ENCODE assay signal across 24 mouse cellular contexts in genomic region chr5:148267446-148267845, GRCm38 (mm10).
DNase-seq lines count a peak whose midpoint lies in the region; ATAC-seq lines count a peak whose summit lies in the region.
"Had no signal": no experiment of that assay in that cellular context is flagged by ENCODE, and none has a peak within 500 bp of the region (broad histone marks: within the 10 kb centered on the region; RNA-seq: fewer than 3 reads in every experiment).

No protein-coding gene starts in this region.

- intact Hi-C loops in heart, postnatal 10 days (cut with DNase I) = no loop called here

- H3K27ac ChIP-seq in heart, embryonic 11.5 days (ENCODE audit: low read depth, low read length) = peak overlapping the region; percentile 57
- no peak overlapping the region for H3K27ac ChIP-seq in hindbrain, embryonic 11.5 days (ENCODE audit: low read depth, low read length)
- H3K27ac ChIP-seq: forebrain, embryonic 10.5 days; hindbrain, embryonic 12.5 days; layer of hippocampus, adult 2 months; left cerebral cortex, adult 2 months; limb, embryonic 10.5 days had no signal

- no peaks in the 10 kb centered on the region for H3K27me3 ChIP-seq in heart, embryonic 11.5 days (ENCODE audit: control insufficient read depth, insufficient read depth, low read length)
- no peaks in the 10 kb centered on the region for H3K27me3 ChIP-seq in hindbrain, embryonic 11.5 days (ENCODE audit: control insufficient read depth, insufficient read depth, low read length)

- no peaks in the 10 kb centered on the region for H3K9me3 ChIP-seq in heart, embryonic 11.5 days (replicated peaks; ENCODE audit: control insufficient read depth, low read length)
- H3K9me3 ChIP-seq in hindbrain, embryonic 11.5 days (ENCODE audit: control insufficient read depth, low read length) = no peaks in the 10 kb centered on the region
- H3K9me3 ChIP-seq: hindbrain, embryonic 12.5 days; limb, embryonic 10.5 days had no signal

- peak; percentile 90 for DNase-seq in heart, adult 11 months
- no peak for DNase-seq in heart, adult 8-10 months (ENCODE audit: low spot score)
- DNase-seq in ES-CJ7 (ENCODE audit: low read depth, low spot score) = peak; percentile 70
- peak; percentile 43 to 55 for DNase-seq in heart, postnatal 10 days
- no peak for DNase-seq in hindbrain, embryonic 11.5 days (ENCODE audit: low spot score)
- no peak for DNase-seq in right cerebral cortex, postnatal 14 days
- DNase-seq: adrenal gland, postnatal 25 days; cerebellum, adult 11-12 months; cerebellum, postnatal 25 days; forebrain, postnatal 0 days; kidney, adult 8-10 months; kidney, postnatal 14 days; liver, postnatal 0 days; retina, postnatal 1 day; right cerebral cortex, postnatal 4 days had no signal

- 0 out of 2 replicates have a peak overlapping the region, but pooled peaks have one; percentile 8 for H3K4me3 ChIP-seq in heart, embryonic 11.5 days (ENCODE audit: low read depth, low read length)
- no peak overlapping the region for H3K4me3 ChIP-seq in hindbrain, embryonic 11.5 days (ENCODE audit: low read depth, low read length)
- H3K4me3 ChIP-seq: forebrain, embryonic 10.5 days; hindbrain, embryonic 12.5 days; layer of hippocampus, adult 2 months; left cerebral cortex, adult 2 months; limb, embryonic 10.5 days had no signal

- H3K9ac ChIP-seq in heart, embryonic 11.5 days (ENCODE audit: low read depth, low read length) = no peak overlapping the region
- H3K9ac ChIP-seq in hindbrain, embryonic 11.5 days (ENCODE audit: low read depth, low read length) = no peak overlapping the region
- H3K9ac ChIP-seq: forebrain, postnatal 0 days; hindbrain, embryonic 12.5 days; liver, postnatal 0 days had no signal

- H3K4me2 ChIP-seq in heart, embryonic 11.5 days = peak overlapping the region; percentile 67
- H3K4me2 ChIP-seq in hindbrain, embryonic 11.5 days (replicated peaks; ENCODE audit: low read depth, low read length) = no peak overlapping the region
- H3K4me2 ChIP-seq: midbrain, embryonic 11.5 days had no signal

- WGBS in heart, embryonic 11.5 days (ENCODE audit: insufficient replicate concordance) = 48% methylated on average over 4 of the region's 4 CpGs
- WGBS in hindbrain, embryonic 11.5 days = 63% methylated on average over 4 of the region's 4 CpGs

- no peak for ATAC-seq in heart, embryonic 11.5 days (replicated peaks; ENCODE audit: insufficient number of reproducible peaks, low FRiP score, low TSS enrichment)
- ATAC-seq in hindbrain, embryonic 11.5 days (ENCODE audit: low FRiP score) = no peak
- ATAC-seq: activated CD4-positive, CD25-positive, alpha-beta regulatory T cell, adult 4 months; forebrain, postnatal 0 days; inflammation-experienced regulatory T-cells, adult 6 months; liver, postnatal 0 days had no signal

- H3K4me1 ChIP-seq in heart, embryonic 11.5 days (ENCODE audit: control insufficient read depth, insufficient read depth, low read length) = peaks cover 17% of the 10 kb centered on the region
- 0 out of 2 replicates have a peak, but pooled peaks cover 2% of the 10 kb centered on the region for H3K4me1 ChIP-seq in hindbrain, embryonic 11.5 days (replicated peaks; ENCODE audit: control insufficient read depth, insufficient read depth, low read length)

- no peaks in the 10 kb centered on the region for H3K36me3 ChIP-seq in heart, embryonic 11.5 days (ENCODE audit: control insufficient read depth, insufficient read depth, low read length)
- H3K36me3 ChIP-seq in hindbrain, embryonic 11.5 days (ENCODE audit: control insufficient read depth, insufficient read depth, low read length) = no peaks in the 10 kb centered on the region
- H3K36me3 ChIP-seq: forebrain, embryonic 10.5 days; hindbrain, embryonic 12.5 days; limb, embryonic 10.5 days had no signal

Comparison
In these comparisons a context has a peak if more than half of its experiments do, and no peak if none do; other contexts are left out.
1. DNase-seq: peak in heart, adult 11 months (single experiment), ES-CJ7 (single experiment) and heart, postnatal 10 days (2 of 2); none in heart, adult 8-10 months (single experiment), hindbrain, embryonic 11.5 days (single experiment) and right cerebral cortex, postnatal 14 days (single experiment).